Mouse (Mus musculus): Measurements from ENCODE around the gene Zfp764. TPM values are rescaled to one million over a fixed set of nuclear protein-coding genes. Genes with fewer than 3 reads are reported as not detected.

The Zfp764 gene
- polyA plus RNA-seq, 1 experiment from 2014 or later, result 8.3 TPM

GRCm38 (mm10) chr7:127360265-127360664 lies 46.4 kb downstream of the Zfp764 start:
- Histone ChIP-seq H3K27me3 (replicated peaks) (0 out of 2 replicates have a peak, but pooled peaks cover 4% of the 10 kb centered on the region), H3K4me3 (replicated peaks) (no peak overlapping the region), H3K27ac (peak overlapping the region; percentile 18; the same call in 1 of the 2 replicates), H3K4me2 (replicated peaks) (no peak overlapping the region), H3K9ac (no peak overlapping the region), H3K9me3 (no peaks in the 10 kb centered on the region), H3K36me3 (no peaks in the 10 kb centered on the region), H3K4me1 (replicated peaks) (peaks cover 19% of the 10 kb centered on the region)
- WGBS, result 46% methylated on average over 4 of the region's 4 CpGs
- ATAC-seq, result peak; percentile 79

- Histone ChIP-seq H3K27me3 (replicated peaks) (0 out of 2 replicates have a peak, but pooled peaks cover 2% of the 10 kb centered on the region), H3K4me2 (replicated peaks) (no peak overlapping the region), H3K9me3 (no peaks in the 10 kb centered on the region), H3K4me3 (replicated peaks) (no peak overlapping the region), H3K27ac (no peak overlapping the region), H3K4me1 (replicated peaks) (peaks cover 13% of the 10 kb centered on the region), H3K9ac (no peak overlapping the region), H3K36me3 (no peaks in the 10 kb centered on the region)
- 76% methylated on average over 4 of the region's 4 CpGs for WGBS
- no peak for ATAC-seq
Measured at GRCm38 (mm10) chr7:127358472-127358871, 48.1 kb downstream of the Zfp764 start.

- H3K9ac ChIP-seq, result no peak overlapping the region
- no peaks in the 10 kb centered on the region for H3K27me3 ChIP-seq (replicated peaks)
- ATAC-seq, result no peak
- peaks cover 11% of the 10 kb centered on the region for H3K4me1 ChIP-seq (replicated peaks)
- H3K36me3 ChIP-seq, result no peaks in the 10 kb centered on the region
- H3K4me3 ChIP-seq (replicated peaks), result no peak overlapping the region
- H3K9me3 ChIP-seq, result no peaks in the 10 kb centered on the region
- WGBS, result 70% methylated on average over 2 of the region's 2 CpGs
- H3K4me2 ChIP-seq (replicated peaks), result no peak overlapping the region
- H3K27ac ChIP-seq, result no peak overlapping the region
Measured at GRCm38 (mm10) chr7:127357871-127358270, 48.8 kb downstream of the Zfp764 start.

GRCm38 (mm10) chr7:127355796-127356195 lies 50.8 kb downstream of the Zfp764 start:
- H3K36me3 ChIP-seq, result no peaks in the 10 kb centered on the region
- no peaks in the 10 kb centered on the region for H3K27me3 ChIP-seq (replicated peaks)
- H3K9me3 ChIP-seq, result no peaks in the 10 kb centered on the region
- no peak for ATAC-seq
- H3K9ac ChIP-seq, result no peak overlapping the region
- 57% methylated on average over 3 of the region's 3 CpGs for WGBS
- no peak overlapping the region for H3K4me2 ChIP-seq (replicated peaks)
- no peak overlapping the region for H3K27ac ChIP-seq
- peaks cover 7% of the 10 kb centered on the region for H3K4me1 ChIP-seq (replicated peaks)
- no peak overlapping the region for H3K4me3 ChIP-seq (replicated peaks)

Other genes starting within 250 kb of the Zfp764 start
- gene Cd2bp2, start 210.8 kb downstream of the Zfp764 start, polyA plus RNA-seq (2015; fragmentation: Nextera tagmentation; extraction: Ambion mirVana), result 43.4 and 46.7 TPM in 2 replicates
- 23.2 and 23.6 TPM in 2 replicates for gene Tbc1d10b, start 198.4 kb downstream of the Zfp764 start, polyA plus RNA-seq (2015; fragmentation: Nextera tagmentation; extraction: Ambion mirVana)
- gene Mylpf, start 197.9 kb downstream of the Zfp764 start, polyA plus RNA-seq (2015; fragmentation: Nextera tagmentation; extraction: Ambion mirVana), result 15.4 and 21.1 TPM in 2 replicates
- 24.7 and 27.5 TPM in 2 replicates for gene Zfp553, start 173.8 kb downstream of the Zfp764 start, polyA plus RNA-seq (2015; fragmentation: Nextera tagmentation; extraction: Ambion mirVana)
- gene Sept1, start 173.7 kb downstream of the Zfp764 start, polyA plus RNA-seq (2015; fragmentation: Nextera tagmentation; extraction: Ambion mirVana), result 13.8 and 16.0 TPM in 2 replicates
- gene Zfp771, start 162.5 kb downstream of the Zfp764 start, polyA plus RNA-seq (2015; fragmentation: Nextera tagmentation; extraction: Ambion mirVana), result 41.0 and 44.5 TPM in 2 replicates
- 216 and 219 TPM in 2 replicates for gene Dctpp1, start 146.1 kb downstream of the Zfp764 start, polyA plus RNA-seq (2015; fragmentation: Nextera tagmentation; extraction: Ambion mirVana)
- gene Sephs2, start 132.8 kb downstream of the Zfp764 start, polyA plus RNA-seq (2015; fragmentation: Nextera tagmentation; extraction: Ambion mirVana), result 205 and 233 TPM in 2 replicates
- gene Itgal, start 110.6 kb downstream of the Zfp764 start, polyA plus RNA-seq (2015; fragmentation: Nextera tagmentation; extraction: Ambion mirVana), result 2.0 and 2.5 TPM in 2 replicates
- gene Zfp768, start 61.2 kb downstream of the Zfp764 start, polyA plus RNA-seq (2015; fragmentation: Nextera tagmentation; extraction: Ambion mirVana), result 18.9 and 19.9 TPM in 2 replicates
- gene Zfp747, start 30.8 kb downstream of the Zfp764 start, polyA plus RNA-seq (2015; fragmentation: Nextera tagmentation; extraction: Ambion mirVana), result 10.5 and 11.5 TPM in 2 replicates
- 6.3 TPM in 2 replicates for gene 9130019O22Rik, start 19.7 kb downstream of the Zfp764 start, polyA plus RNA-seq (2015; fragmentation: Nextera tagmentation; extraction: Ambion mirVana)
- 8.0 and 9.3 TPM in 2 replicates for gene E430018J23Rik, start 13.2 kb downstream of the Zfp764 start, polyA plus RNA-seq (2015; fragmentation: Nextera tagmentation; extraction: Ambion mirVana)
- gene Zfp688, start 15.2 kb upstream of the Zfp764 start, polyA plus RNA-seq (2015; fragmentation: Nextera tagmentation; extraction: Ambion mirVana), result 22.6 and 24.8 TPM in 2 replicates
- gene Zfp689, start 42.3 kb upstream of the Zfp764 start, polyA plus RNA-seq (2015; fragmentation: Nextera tagmentation; extraction: Ambion mirVana), result 5.6 and 5.9 TPM in 2 replicates
- 36.0 and 37.4 TPM in 2 replicates for gene Prr14, start 52.8 kb upstream of the Zfp764 start, polyA plus RNA-seq (2015; fragmentation: Nextera tagmentation; extraction: Ambion mirVana)
- gene Fbrs, start 72.4 kb upstream of the Zfp764 start, polyA plus RNA-seq (2015; fragmentation: Nextera tagmentation; extraction: Ambion mirVana), result 8.9 and 9.2 TPM in 2 replicates
- 37.6 and 37.9 TPM in 2 replicates for gene Srcap, start 105.2 kb upstream of the Zfp764 start, polyA plus RNA-seq (2015; fragmentation: Nextera tagmentation; extraction: Ambion mirVana)
- 11.5 and 12.3 TPM in 2 replicates for gene Gm42715, start 112.8 kb upstream of the Zfp764 start, polyA plus RNA-seq (2015; fragmentation: Nextera tagmentation; extraction: Ambion mirVana)
- 5.5 and 5.6 TPM in 2 replicates for gene Tmem265, start 154.6 kb upstream of the Zfp764 start, polyA plus RNA-seq (2015; fragmentation: Nextera tagmentation; extraction: Ambion mirVana)
- 34.3 TPM in 2 replicates for gene Phkg2, start 166.5 kb upstream of the Zfp764 start, polyA plus RNA-seq (2015; fragmentation: Nextera tagmentation; extraction: Ambion mirVana)
- gene Ccdc189, start 181.8 kb upstream of the Zfp764 start, polyA plus RNA-seq (2015; fragmentation: Nextera tagmentation; extraction: Ambion mirVana), result 4.1 and 4.9 TPM in 2 replicates
- gene Rnf40, start 181.9 kb upstream of the Zfp764 start, polyA plus RNA-seq (2015; fragmentation: Nextera tagmentation; extraction: Ambion mirVana), result 37.4 and 37.7 TPM in 2 replicates
- 8.8 and 9.4 TPM in 2 replicates for gene Zfp629, start 209.0 kb upstream of the Zfp764 start, polyA plus RNA-seq (2015; fragmentation: Nextera tagmentation; extraction: Ambion mirVana)